ENCODE assay signal across 16 mouse cellular contexts in the genomic region with DNA sequence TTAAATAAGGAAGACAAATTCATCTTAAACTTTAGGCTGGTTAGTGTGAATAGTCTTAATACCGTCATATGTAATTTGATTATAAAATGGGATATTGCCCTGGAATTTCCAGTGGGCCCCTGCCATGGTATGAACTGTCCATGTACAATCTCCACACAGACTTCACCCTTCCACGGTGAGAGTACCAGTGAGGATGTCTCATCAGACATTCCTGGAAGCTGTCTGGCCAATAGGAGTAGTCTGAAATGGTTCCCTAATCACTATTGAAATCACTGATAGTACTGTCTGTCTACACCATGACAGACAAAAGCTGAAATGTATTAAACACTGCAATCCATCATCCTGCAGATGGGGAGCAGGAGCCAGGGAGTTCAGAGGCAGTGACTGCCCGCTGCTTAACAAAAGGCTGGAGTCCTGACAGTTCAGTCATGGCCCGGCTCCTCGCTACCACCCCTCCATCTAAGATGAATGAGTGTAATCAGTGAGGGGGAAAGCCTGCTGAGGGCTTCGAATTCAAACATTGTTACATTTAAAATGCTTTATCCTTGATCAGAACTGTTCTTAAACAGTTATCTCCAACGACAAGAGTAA. TPM values are rescaled to one million over a fixed set of nuclear protein-coding genes. Genes with fewer than 3 reads are reported as not detected.
DNase-seq lines count a peak whose midpoint lies in the region; ATAC-seq and TF ChIP-seq lines count a peak whose summit lies in the region.
"Had no signal": no experiment of that assay in that cellular context is flagged by ENCODE, and none has a peak within 500 bp of the region (broad histone marks: within the 10 kb centered on the region; RNA-seq: fewer than 3 reads in every experiment).

No protein-coding gene starts in this region.

- ATAC-seq in embryonic facial prominence, embryonic 11.5 days (replicated peaks; ENCODE audit: insufficient number of reproducible peaks, low FRiP score, low TSS enrichment, low read depth): peak; percentile 52
- peak; percentile 37; the same call in 1 of the 2 replicates for ATAC-seq in embryonic facial prominence, embryonic 14.5 days (ENCODE audit: low read depth)
- peak; percentile 45; the same call in 1 of the 2 replicates for ATAC-seq in hindbrain, postnatal 0 days
- peak; percentile 79 for ATAC-seq in neural tube, embryonic 11.5 days (ENCODE audit: insufficient read depth, low FRiP score, low TSS enrichment)
- ATAC-seq in megakaryocyte, adult 5-6 weeks (ENCODE audit: poor library complexity, severe bottlenecking): no peak
- ATAC-seq: inflammation-experienced regulatory T-cells, adult 6 months; Patski had no signal

- H3K9me3 ChIP-seq in embryonic facial prominence, embryonic 11.5 days (replicated peaks; ENCODE audit: control insufficient read depth, low read length): no peaks in the 10 kb centered on the region
- H3K9me3 ChIP-seq in embryonic facial prominence, embryonic 10.5 days: no peaks in the 10 kb centered on the region
- no peaks in the 10 kb centered on the region for H3K9me3 ChIP-seq in embryonic facial prominence, embryonic 14.5 days (ENCODE audit: control insufficient read depth, low read length)
- H3K9me3 ChIP-seq in hindbrain, postnatal 0 days (ENCODE audit: low read length): no peaks in the 10 kb centered on the region
- no peaks in the 10 kb centered on the region for H3K9me3 ChIP-seq in neural tube, embryonic 11.5 days (ENCODE audit: control insufficient read depth, low read length)
- H3K9me3 ChIP-seq: embryonic facial prominence, embryonic 15.5 days; kidney, embryonic 15.5 days; liver, embryonic 15.5 days had no signal

- 60% methylated on average over 7 of the region's 7 CpGs for WGBS in embryonic facial prominence, embryonic 11.5 days
- WGBS in embryonic facial prominence, embryonic 10.5 days: 60% methylated on average over 7 of the region's 7 CpGs
- 61% methylated on average over 7 of the region's 7 CpGs for WGBS in embryonic facial prominence, embryonic 14.5 days
- 25% methylated on average over 7 of the region's 7 CpGs for WGBS in hindbrain, postnatal 0 days
- WGBS in neural tube, embryonic 11.5 days: 25% methylated on average over 7 of the region's 7 CpGs

- H3K36me3 ChIP-seq in embryonic facial prominence, embryonic 11.5 days (replicated peaks; ENCODE audit: control insufficient read depth, insufficient read depth, low read depth, low read length): no peaks in the 10 kb centered on the region
- H3K36me3 ChIP-seq in embryonic facial prominence, embryonic 10.5 days (replicated peaks): no peaks in the 10 kb centered on the region
- H3K36me3 ChIP-seq in embryonic facial prominence, embryonic 14.5 days (ENCODE audit: control insufficient read depth, insufficient read depth, low read length): no peaks in the 10 kb centered on the region
- no peaks in the 10 kb centered on the region for H3K36me3 ChIP-seq in hindbrain, postnatal 0 days (ENCODE audit: insufficient read depth, low read length)
- no peaks in the 10 kb centered on the region for H3K36me3 ChIP-seq in neural tube, embryonic 11.5 days (ENCODE audit: control insufficient read depth, insufficient read depth, low read length)
- H3K36me3 ChIP-seq: embryonic facial prominence, embryonic 15.5 days; liver, embryonic 15.5 days had no signal

- no peak overlapping the region for H3K4me2 ChIP-seq in embryonic facial prominence, embryonic 11.5 days (ENCODE audit: low read depth, low read length)
- H3K4me2 ChIP-seq in embryonic facial prominence, embryonic 14.5 days (ENCODE audit: low read depth, low read length): no peak overlapping the region
- 0 out of 2 replicates have a peak overlapping the region, but pooled peaks have one; percentile 33 for H3K4me2 ChIP-seq in hindbrain, postnatal 0 days (ENCODE audit: low read depth, low read length)
- no peak overlapping the region for H3K4me2 ChIP-seq in neural tube, embryonic 11.5 days (ENCODE audit: low read depth)
- H3K4me2 ChIP-seq: embryonic facial prominence, embryonic 15.5 days; kidney, embryonic 15.5 days; liver, embryonic 15.5 days had no signal

- no peaks in the 10 kb centered on the region for H3K27me3 ChIP-seq in embryonic facial prominence, embryonic 11.5 days (ENCODE audit: control insufficient read depth, insufficient read depth, low read length)
- no peaks in the 10 kb centered on the region for H3K27me3 ChIP-seq in embryonic facial prominence, embryonic 10.5 days (replicated peaks; ENCODE audit: low read depth, poor library complexity, severe bottlenecking)
- no peaks in the 10 kb centered on the region for H3K27me3 ChIP-seq in embryonic facial prominence, embryonic 14.5 days (replicated peaks; ENCODE audit: control insufficient read depth, insufficient read depth, low read length)
- no peaks in the 10 kb centered on the region for H3K27me3 ChIP-seq in hindbrain, postnatal 0 days (ENCODE audit: insufficient read depth, low read length)
- H3K27me3 ChIP-seq in neural tube, embryonic 11.5 days (ENCODE audit: control insufficient read depth, insufficient read depth, low read length): no peaks in the 10 kb centered on the region
- H3K27me3 ChIP-seq: embryonic facial prominence, embryonic 15.5 days; kidney, embryonic 15.5 days; liver, embryonic 15.5 days had no signal

- TF ChIP-seq CTCF in hindbrain, postnatal 0 days (IDR thresholded peaks at IDR 0.05; ENCODE audit: low read depth): no peak

- no peak overlapping the region for H3K9ac ChIP-seq in embryonic facial prominence, embryonic 11.5 days (replicated peaks; ENCODE audit: low read length)
- H3K9ac ChIP-seq in embryonic facial prominence, embryonic 14.5 days (ENCODE audit: low read depth, low read length): no peak overlapping the region
- H3K9ac ChIP-seq in hindbrain, postnatal 0 days (replicated peaks; ENCODE audit: low read length): no peak overlapping the region
- H3K9ac ChIP-seq in neural tube, embryonic 11.5 days (ENCODE audit: low read length): no peak overlapping the region
- H3K9ac ChIP-seq: embryonic facial prominence, embryonic 15.5 days; kidney, embryonic 15.5 days; liver, embryonic 15.5 days had no signal

- H3K4me3 ChIP-seq in embryonic facial prominence, embryonic 11.5 days (ENCODE audit: low read depth, low read length): no peak overlapping the region
- no peak overlapping the region for H3K4me3 ChIP-seq in embryonic facial prominence, embryonic 10.5 days
- H3K4me3 ChIP-seq in embryonic facial prominence, embryonic 14.5 days (ENCODE audit: low read depth, low read length): no peak overlapping the region
- no peak overlapping the region for H3K4me3 ChIP-seq in hindbrain, postnatal 0 days (ENCODE audit: low read length)
- H3K4me3 ChIP-seq in neural tube, embryonic 11.5 days (ENCODE audit: low read depth, low read length): no peak overlapping the region
- H3K4me3 ChIP-seq: embryonic facial prominence, embryonic 15.5 days; kidney, embryonic 15.5 days; liver, embryonic 15.5 days had no signal

- no peak for DNase-seq in embryonic facial prominence, embryonic 11.5 days (ENCODE audit: low spot score)
- no peak for DNase-seq in embryonic facial prominence, embryonic 10.5 days (ENCODE audit: low spot score)
- no peak for DNase-seq in embryonic facial prominence, embryonic 14.5 days (ENCODE audit: low spot score)
- no peak for DNase-seq in hindbrain, postnatal 0 days (ENCODE audit: low spot score)
- DNase-seq in neural tube, embryonic 11.5 days (ENCODE audit: low spot score): peak; percentile 48
- DNase-seq in heart, adult 9 months (ENCODE audit: low spot score in 2 of 2): no peak
- DNase-seq in layer of hippocampus, adult 9-10 months (ENCODE audit: low spot score): no peak
- DNase-seq: cerebellum, adult 8-10 months; lung, postnatal 14 days; right cerebral cortex, postnatal 4 days had no signal

- no peaks in the 10 kb centered on the region for H3K4me1 ChIP-seq in embryonic facial prominence, embryonic 11.5 days (ENCODE audit: control insufficient read depth, insufficient read depth, low read length)
- H3K4me1 ChIP-seq in embryonic facial prominence, embryonic 10.5 days: no peaks in the 10 kb centered on the region
- H3K4me1 ChIP-seq in embryonic facial prominence, embryonic 14.5 days (ENCODE audit: control insufficient read depth, insufficient read depth, low read length): no peaks in the 10 kb centered on the region
- H3K4me1 ChIP-seq in hindbrain, postnatal 0 days (ENCODE audit: insufficient read depth, low read length): peaks cover 3% of the 10 kb centered on the region; the same call in 1 of the 2 replicates
- peaks cover 4% of the 10 kb centered on the region for H3K4me1 ChIP-seq in neural tube, embryonic 11.5 days (ENCODE audit: control insufficient read depth, insufficient read depth, low read length)
- H3K4me1 ChIP-seq: embryonic facial prominence, embryonic 15.5 days; kidney, embryonic 15.5 days; liver, embryonic 15.5 days had no signal

- H3K27ac ChIP-seq in embryonic facial prominence, embryonic 11.5 days (replicated peaks; ENCODE audit: low read depth, low read length): no peak overlapping the region
- no peak overlapping the region for H3K27ac ChIP-seq in embryonic facial prominence, embryonic 10.5 days (replicated peaks)
- H3K27ac ChIP-seq in embryonic facial prominence, embryonic 14.5 days (replicated peaks; ENCODE audit: low read depth, low read length): no peak overlapping the region
- 0 out of 2 replicates have a peak overlapping the region, but pooled peaks have one; percentile 15 for H3K27ac ChIP-seq in hindbrain, postnatal 0 days
- H3K27ac ChIP-seq in neural tube, embryonic 11.5 days (ENCODE audit: low read depth, low read length): peak overlapping the region; percentile 2; the same call in 1 of the 2 replicates
- H3K27ac ChIP-seq: embryonic facial prominence, embryonic 15.5 days; kidney, embryonic 15.5 days; liver, embryonic 15.5 days had no signal

RNA-seq across cellular contexts. Expression of a gene that starts 14.6 kb away (rescaled TPM):
- polyA plus RNA-seq in embryonic facial prominence, embryonic 11.5 days (2014; fragmentation: Nextera tagmentation; extraction: Ambion mirVana): 11.5 TPM in 2 replicates
- 9.4 and 9.7 TPM in 2 replicates for polyA plus RNA-seq in embryonic facial prominence, embryonic 10.5 days (2016; fragmentation: Nextera tagmentation; extraction: Ambion mirVana)
- 4.1 and 4.5 TPM in 2 replicates for polyA plus RNA-seq in embryonic facial prominence, embryonic 14.5 days (2014; fragmentation: Nextera tagmentation; extraction: Ambion mirVana)
- total RNA-seq in hindbrain, postnatal 0 days (2014; rRNA removed): 23.8 and 26.7 TPM in 2 replicates
- polyA plus RNA-seq in hindbrain, postnatal 0 days (2015; fragmentation: Nextera tagmentation; extraction: Ambion mirVana): 14.7 and 14.8 TPM in 2 replicates
- 19.6 and 21.8 TPM in 2 replicates for polyA plus RNA-seq in neural tube, embryonic 11.5 days (2014; fragmentation: Nextera tagmentation; extraction: Ambion mirVana)
- 7.2 and 8.1 TPM in 2 replicates for total RNA-seq in megakaryocyte, adult 5-6 weeks (2015)
- 4.1 and 8.0 TPM in 2 replicates for total RNA-seq in megakaryocyte, adult 5-6 weeks (2017)
- polyA plus RNA-seq: inflammation-experienced regulatory T-cells, adult 6 months had no signal

Comparison
In these comparisons a context has a peak if more than half of its experiments do, and no peak if none do; other contexts are left out.
1. H3K27ac ChIP-seq: peak in hindbrain, postnatal 0 days (single experiment) and neural tube, embryonic 11.5 days (single experiment); none in embryonic facial prominence, embryonic 11.5 days (single experiment), embryonic facial prominence, embryonic 10.5 days (single experiment) and embryonic facial prominence, embryonic 14.5 days (single experiment).